Mouse (Mus musculus) hematopoietic stem cell, adult 5-6 weeks (primary cell): Measurements from ENCODE around the gene Nps. TPM values are rescaled to one million over a fixed set of nuclear protein-coding genes. Genes with fewer than 3 reads are reported as not detected.
"Not testable (repeated sequence)": the region's sequence is repeated elsewhere in the genome, so short reads cannot be mapped to it uniquely, and the experiment has no call there.

ENCODE experiments used
- ATAC-seq, 2 experiments: fragments of 125-278 bp in 1 of 2; replicated peaks in 1 of 2; 2 replicates each; pipeline ENCODE4 v1.8.0; 2016 to 2017; ENCODE audit warnings: inconsistent platforms in 2 of 2, mild to moderate bottlenecking in 2 of 2, moderate number of reproducible peaks in 2 of 2, low read depth in 1 of 2, moderate TSS enrichment in 1 of 2; ENCODE audit not compliant: low FRiP score in 2 of 2, poor library complexity in 2 of 2, severe bottlenecking in 2 of 2, insufficient read depth in 1 of 2, low TSS enrichment in 1 of 2
- total RNA-seq: library from RNA; stranded (forward); fragments of 172-1452, 232-1000 nt; gene quantifications from 2 replicates; pipeline ENCODE4 v1.2.3, GENCODE M21; 2017

Gene Nps
- total RNA-seq, result not detected in 2 replicates

- ATAC-seq, result not testable (repeated sequence)
Observed at GRCm38 (mm10) chr7:135258053-135258753, at the start of gene Nps. Gene Nps, plus strand, starts transcription at chr7:135258703.

- no peak for ATAC-seq
Observed at GRCm38 (mm10) chr7:135208947-135209567, 49.4 kb upstream of the Nps start.

- ATAC-seq, result no peak
Observed at GRCm38 (mm10) chr7:135210296-135210695, 48.2 kb upstream of the Nps start.

- no peak for ATAC-seq
Observed at GRCm38 (mm10) chr7:135210831-135211230, 47.7 kb upstream of the Nps start.

GRCm38 (mm10) chr7:135212505-135212904 is 46.0 kb upstream of the Nps start:
- no peak for ATAC-seq

- ATAC-seq, result no peak
Observed at GRCm38 (mm10) chr7:135221475-135221874, 37.0 kb upstream of the Nps start.

GRCm38 (mm10) chr7:135226021-135226420 is 32.5 kb upstream of the Nps start:
- ATAC-seq, result no peak

- ATAC-seq, result no peak
Observed at GRCm38 (mm10) chr7:135237152-135237551, 21.4 kb upstream of the Nps start.

- ATAC-seq, result no peak
Observed at GRCm38 (mm10) chr7:135239441-135239840, 19.1 kb upstream of the Nps start.

- ATAC-seq, result no peak
Observed at GRCm38 (mm10) chr7:135240006-135240405, 18.5 kb upstream of the Nps start.

GRCm38 (mm10) chr7:135240636-135241035 is 17.9 kb upstream of the Nps start:
- no peak for ATAC-seq

GRCm38 (mm10) chr7:135244171-135244880 is 14.2 kb upstream of the Nps start:
- ATAC-seq, result no peak

GRCm38 (mm10) chr7:135246386-135246785 is 12.1 kb upstream of the Nps start:
- no peak for ATAC-seq

- no peak for ATAC-seq
Observed at GRCm38 (mm10) chr7:135253249-135253648, 5.3 kb upstream of the Nps start.

- no peak for ATAC-seq
Observed at GRCm38 (mm10) chr7:135254423-135254822, 4.1 kb upstream of the Nps start.

- ATAC-seq, result no peak
Observed at GRCm38 (mm10) chr7:135271011-135271410, 12.5 kb downstream of the Nps start.

GRCm38 (mm10) chr7:135283212-135283611 is 24.7 kb downstream of the Nps start:
- no peak for ATAC-seq

GRCm38 (mm10) chr7:135289976-135290375 is 31.5 kb downstream of the Nps start:
- no peak for ATAC-seq
